Mouse (Mus musculus) adrenal gland, postnatal 36 days (tissue): ENCODE results near the gene Nek9. TPM values are rescaled to one million over a fixed set of nuclear protein-coding genes. Genes with fewer than 3 reads are reported as not detected.

Experiments used
- DNase-seq, 2 experiments: peaks; one replicate each; pipeline ENCODE4 v3.0.0; 2021; ENCODE audit warnings: mixed read lengths in 1 of 2
- total RNA-seq, 2 experiments: library from RNA; stranded (reverse); gene quantifications; 2 replicates each; pipeline ENCODE4 v1.2.3; 2021

The Nek9 gene
- total RNA-seq, 2 experiments from 2014 or later, result 91.1 to 94.2 TPM

- DNase-seq, result no peak
These were observed 8.0 kb upstream of the Nek9 start for GRCm38 (mm10) chr12:85347196-85347595.

- DNase-seq, result peak in 1 of 2 experiments; percentile 51
These were observed 7.2 kb upstream of the Nek9 start for GRCm38 (mm10) chr12:85346374-85346773.

- no peak for DNase-seq
These were observed 6.4 kb upstream of the Nek9 start for GRCm38 (mm10) chr12:85345559-85345958.

- DNase-seq, result no peak
These were observed 5.1 kb upstream of the Nek9 start for GRCm38 (mm10) chr12:85344252-85344651.

- no peak for DNase-seq
These were observed 3.1 kb upstream of the Nek9 start for GRCm38 (mm10) chr12:85342310-85342709.

- no peak for DNase-seq
These were observed 2.0 kb upstream of the Nek9 start for GRCm38 (mm10) chr12:85341131-85341530.

- DNase-seq, result peak in 1 of 2 experiments; percentile 21
These were observed 785 bp upstream of the Nek9 start for GRCm38 (mm10) chr12:85339947-85340346.

- peak in 1 of 2 experiments; percentile 57 for DNase-seq
These were observed 347 bp downstream of the Nek9 start for GRCm38 (mm10) chr12:85338815-85339214.

GRCm38 (mm10) chr12:85337567-85338311 lies 1.4 kb downstream of the Nek9 start:
- DNase-seq, result no peak

- peak; percentile 53 to 59 for DNase-seq
These were observed 9.0 kb downstream of the Nek9 start for GRCm38 (mm10) chr12:85330153-85330552.

GRCm38 (mm10) chr12:85308651-85309050 lies 30.5 kb downstream of the Nek9 start:
- no peak for DNase-seq

- DNase-seq, result peak; percentile 84 to 85
These were observed 33.8 kb downstream of the Nek9 start for GRCm38 (mm10) chr12:85305247-85305892.

GRCm38 (mm10) chr12:85304725-85305124 lies 34.4 kb downstream of the Nek9 start:
- no peak for DNase-seq

- DNase-seq, result no peak
These were observed 35.9 kb downstream of the Nek9 start for GRCm38 (mm10) chr12:85303256-85303655.

- DNase-seq, result no peak
These were observed 40.4 kb downstream of the Nek9 start for GRCm38 (mm10) chr12:85298835-85299180.

GRCm38 (mm10) chr12:85298127-85298834 lies 40.9 kb downstream of the Nek9 start:
- peak in 1 of 2 experiments; percentile 34 for DNase-seq

- no peak for DNase-seq
These were observed 41.7 kb downstream of the Nek9 start for GRCm38 (mm10) chr12:85297345-85297997.

GRCm38 (mm10) chr12:85296915-85297314 lies 42.2 kb downstream of the Nek9 start:
- DNase-seq, result no peak

- no peak for DNase-seq
These were observed 43.7 kb downstream of the Nek9 start for GRCm38 (mm10) chr12:85295506-85295905.

GRCm38 (mm10) chr12:85292906-85293305 lies 46.3 kb downstream of the Nek9 start:
- DNase-seq, result no peak

GRCm38 (mm10) chr12:85292288-85292687 lies 46.9 kb downstream of the Nek9 start:
- DNase-seq, result no peak

- DNase-seq, result no peak
These were observed 47.6 kb downstream of the Nek9 start for GRCm38 (mm10) chr12:85291541-85291940.

- no peak for DNase-seq
These were observed 48.5 kb downstream of the Nek9 start for GRCm38 (mm10) chr12:85290633-85291032.
